Mouse (Mus musculus) cerebellum, postnatal 14 days (tissue): ENCODE measurements around the gene Nwd2.

Experiments used
- DNase-seq, 2 experiments: peaks; one replicate each; pipeline ENCODE4 v3.0.0; 2021; ENCODE audit warnings: mixed read lengths in 2 of 2

Gene Nwd2

GRCm38 (mm10) chr5:63828380-63829185 is 179.7 kb downstream of the Nwd2 start:
- no peak for DNase-seq

DNA sequence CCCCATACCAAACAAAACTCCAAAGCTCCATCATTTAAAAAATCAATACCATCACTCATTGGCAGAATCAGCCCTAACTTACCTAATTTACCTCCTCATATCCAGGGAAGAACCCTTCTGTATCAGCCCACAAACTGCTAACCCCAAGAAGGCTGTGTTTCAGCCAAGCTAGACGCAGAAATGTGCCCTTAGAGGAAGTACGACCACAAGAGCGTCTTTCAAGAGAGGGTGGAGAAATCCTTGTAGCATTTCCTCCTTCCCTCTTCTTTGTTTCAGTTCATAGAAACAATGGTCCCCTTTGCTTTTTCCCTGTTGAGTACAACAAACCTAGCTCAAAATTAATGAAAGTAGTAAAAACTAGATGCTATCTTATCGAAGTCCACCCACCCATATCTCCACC is 182.2 kb downstream of the Nwd2 start:
- DNase-seq: no peak

DNA sequence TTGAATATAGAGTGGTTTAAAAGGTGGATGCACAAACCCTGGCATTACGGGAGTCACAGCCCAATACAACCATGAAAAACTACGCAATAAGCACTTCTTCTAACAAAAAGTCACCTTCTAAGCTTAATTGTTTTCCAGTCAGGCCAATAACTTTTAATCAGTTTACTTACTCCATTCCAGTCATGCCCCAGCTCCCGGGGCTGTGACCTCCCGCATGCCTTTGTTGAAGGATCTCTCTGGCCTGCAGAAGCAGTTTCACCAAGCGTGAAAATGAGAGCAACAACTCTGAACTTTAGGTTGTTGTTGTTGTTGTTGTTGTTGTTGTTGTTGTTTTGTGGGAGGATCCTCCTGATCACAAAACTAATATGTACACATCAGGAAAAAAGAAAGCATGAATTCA is 185.1 kb downstream of the Nwd2 start:
- no peak for DNase-seq

DNA sequence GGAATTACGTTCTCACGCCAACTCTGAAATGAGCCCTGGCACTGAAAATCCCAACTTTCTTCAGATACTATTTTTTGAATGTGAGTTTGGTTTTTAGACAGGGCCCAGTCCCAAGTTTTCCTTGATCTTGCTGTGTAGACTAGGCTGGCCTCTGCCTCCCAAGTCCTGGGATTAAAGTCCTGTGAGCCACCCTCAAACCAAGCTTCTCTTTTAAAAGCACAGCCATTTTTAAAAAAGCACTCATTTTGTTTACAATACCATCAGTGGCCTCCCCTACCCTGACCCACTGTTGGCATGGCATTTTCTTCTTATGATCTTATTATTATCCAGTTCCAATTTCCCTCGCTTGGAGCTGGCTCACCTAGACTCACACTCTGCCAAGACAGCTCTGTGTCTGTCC is 185.5 kb downstream of the Nwd2 start:
- peak in 1 of 2 experiments; percentile 8 for DNase-seq

- DNase-seq: no peak
These were observed 188.2 kb downstream of the Nwd2 start for GRCm38 (mm10) chr5:63837115-63837514.

- no peak for DNase-seq
These were observed 188.9 kb downstream of the Nwd2 start for GRCm38 (mm10) chr5:63837851-63838250.

GRCm38 (mm10) chr5:63839801-63840416 is 191.0 kb downstream of the Nwd2 start:
- DNase-seq: no peak

DNA sequence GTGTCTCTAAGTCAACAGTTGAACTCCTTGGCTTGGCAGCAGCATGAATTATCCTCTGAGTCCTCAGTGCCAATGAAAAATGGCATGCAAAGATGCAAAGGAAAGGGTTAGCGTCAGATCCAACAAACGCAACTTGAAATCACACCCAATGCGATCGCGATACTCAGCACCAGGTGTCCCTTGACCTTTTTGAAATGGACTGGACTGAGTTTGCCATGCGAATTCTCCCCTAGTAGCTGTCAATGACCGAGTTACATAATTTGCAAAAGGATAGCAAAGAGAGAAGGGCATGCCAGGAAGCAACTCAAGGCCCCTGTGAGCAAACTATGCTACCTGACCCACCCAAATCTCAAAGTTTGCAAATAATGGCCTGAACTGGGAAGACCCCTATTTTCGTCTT is 198.2 kb downstream of the Nwd2 start:
- no peak for DNase-seq

- DNase-seq: no peak
These were observed 198.8 kb downstream of the Nwd2 start for GRCm38 (mm10) chr5:63847541-63848226.

DNA sequence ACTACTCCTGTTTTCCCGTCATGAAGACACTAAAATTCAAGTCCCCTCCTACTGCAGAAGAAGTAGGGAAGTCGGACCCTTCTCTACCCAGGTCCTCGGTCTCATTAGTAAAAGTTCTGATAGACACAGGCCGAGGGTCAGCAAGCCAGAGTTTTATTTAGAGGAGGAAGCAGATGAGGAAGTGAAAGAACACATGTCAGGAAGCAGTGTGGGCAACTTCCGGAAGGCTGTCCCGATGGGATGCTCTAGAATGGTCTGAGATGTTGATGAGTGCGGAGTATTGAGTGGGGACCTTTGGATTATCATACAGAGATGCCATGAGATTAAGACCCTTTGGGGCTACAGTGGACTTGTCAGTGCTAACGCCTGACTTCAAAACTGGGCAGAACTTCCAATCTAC is 210.0 kb downstream of the Nwd2 start:
- DNase-seq: no peak
